Mouse (Mus musculus) intestine, postnatal 0 days (tissue): ENCODE data around the gene Alyref. TPM values are rescaled to one million over a fixed set of nuclear protein-coding genes. Genes with fewer than 3 reads are reported as not detected.
"Not testable (repeated sequence)": the region's sequence is repeated elsewhere in the genome, so short reads cannot be mapped to it uniquely, and the experiment has no call there.

Experiments
- ATAC-seq: fragments of 200-750 bp; cut with Nextera tagmentation; 2 replicates; pipeline ENCODE4 v1.8.0; 2017; ENCODE audit warnings: mild to moderate bottlenecking, moderate TSS enrichment, moderate library complexity
- H3K27ac ChIP-seq: fragments of 300-500 bp; sonication (generic); 2 replicates; pipeline ENCODE4 v1.5.1; 2014; ENCODE audit warnings: mild to moderate bottlenecking, low read depth, low read length, moderate library complexity
- H3K27me3 ChIP-seq: fragments of 300-500 bp; sonication (generic); replicated peaks from 2 replicates; pipeline ENCODE4 v1.6.1; 2014; ENCODE audit warnings: low read length, mixed read lengths; ENCODE audit not compliant: control insufficient read depth, insufficient read depth
- H3K36me3 ChIP-seq: fragments of 300-500 bp; sonication (generic); 2 replicates; pipeline ENCODE4 v1.6.1; 2014; ENCODE audit warnings: mild to moderate bottlenecking, moderate library complexity; ENCODE audit not compliant: control insufficient read depth, insufficient read depth
- H3K4me1 ChIP-seq: fragments of 300-500 bp; sonication (generic); replicated peaks from 2 replicates; pipeline ENCODE4 v1.6.1; 2014; ENCODE audit warnings: antibody characterized with exemption, low read length, mixed read lengths; ENCODE audit not compliant: control insufficient read depth, insufficient read depth
- H3K4me2 ChIP-seq: fragments of 300-500 bp; sonication (generic); replicated peaks from 2 replicates; pipeline ENCODE4 v1.6.1; 2014; ENCODE audit warnings: low read depth, mild to moderate bottlenecking, moderate library complexity
- H3K4me3 ChIP-seq: fragments of 300-500 bp; sonication (generic); 2 replicates; pipeline ENCODE4 v1.5.1; 2014; ENCODE audit warnings: low read depth, low read length
- H3K9ac ChIP-seq: fragments of 300-500 bp; sonication (generic); 2 replicates; pipeline ENCODE4 v1.6.1; 2014; ENCODE audit warnings: mild to moderate bottlenecking, low read depth, low read length
- H3K9me3 ChIP-seq: fragments of 300-500 bp; sonication (generic); 2 replicates; pipeline ENCODE4 v1.6.1; 2016; ENCODE audit warnings: mixed run types; ENCODE audit not compliant: control insufficient read depth
- CTCF ChIP-seq: sonication (generic); IDR thresholded peaks from 2 replicates; pipeline ENCODE4 v1.5.1; 2016; ENCODE audit warnings: low read depth, mild to moderate bottlenecking, control low read depth, antibody characterized with exemption, moderate library complexity
- WGBS: fragments of 180-500 bp; shearing (Covaris S2); extraction: QIAGEN DNeasy Blood & Tissue Kit; methylation state at CpG from one replicate; pipeline ENCODE4 v1.1.7; 2014; 5-methylcytosine and 5-hydroxymethylcytosine counted together
- polyA plus RNA-seq: library from polyadenylated mRNA; unstranded; fragments of >200 nt; fragmentation: Nextera tagmentation; extraction: Ambion mirVana; gene quantifications from 2 replicates; pipeline ENCODE4 v1.2.1, GENCODE M21; 2015

Alyref gene
- polyA plus RNA-seq, 1 experiment from 2014 or later: 226 TPM

DNA sequence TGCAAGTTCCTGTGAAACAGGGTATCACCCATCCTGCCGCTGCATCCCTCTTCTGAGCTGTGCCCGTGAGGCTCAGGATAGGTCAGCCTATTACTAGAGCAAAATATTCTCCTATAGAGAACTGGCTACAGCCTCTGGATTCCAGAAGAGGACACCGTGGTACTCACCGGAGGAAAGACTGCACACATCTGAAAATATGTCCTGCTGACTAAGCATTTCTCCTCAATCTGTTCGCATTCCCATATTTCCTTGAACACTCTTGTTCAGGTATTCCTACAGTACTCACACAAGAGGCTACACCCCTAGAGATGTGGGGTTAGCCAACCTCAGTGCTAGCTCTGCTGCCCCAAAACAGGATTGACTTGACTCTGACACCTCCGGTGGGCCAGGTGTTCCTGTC is 29.8 kb downstream of the Alyref start:
- Histone ChIP-seq H3K4me2 (peak overlapping the region; percentile 38; the same call in 1 of the 2 replicates), H3K27me3 (no peaks in the 10 kb centered on the region), H3K36me3 (peaks cover 77% of the 10 kb centered on the region), H3K9ac (0 out of 2 replicates have a peak overlapping the region, but pooled peaks have one; percentile 11), H3K4me3 (no peak overlapping the region), H3K4me1 (0 out of 2 replicates have a peak, but pooled peaks cover 7% of the 10 kb centered on the region), H3K9me3 (no peaks in the 10 kb centered on the region), H3K27ac (peak overlapping the region; percentile 54)
- ATAC-seq: no peak
- 83% methylated on average over 6 of the region's 6 CpGs for WGBS
- TF ChIP-seq CTCF: no peak

- Histone ChIP-seq H3K27ac (0 out of 2 replicates have a peak overlapping the region, but pooled peaks have one; percentile 21), H3K9ac (no peak overlapping the region), H3K4me2 (no peak overlapping the region), H3K4me1 (0 out of 2 replicates have a peak, but pooled peaks cover 4% of the 10 kb centered on the region), H3K27me3 (no peaks in the 10 kb centered on the region), H3K9me3 (no peaks in the 10 kb centered on the region), H3K36me3 (peaks cover 95% of the 10 kb centered on the region), H3K4me3 (no peak overlapping the region)
- ATAC-seq: no peak
- no peak for TF ChIP-seq CTCF
- WGBS: 67% methylated on average over 9 of the region's 9 CpGs
These were observed 33.1 kb downstream of the Alyref start for GRCm38 (mm10) chr11:120565114-120565513.

- peaks cover 90% of the 10 kb centered on the region for H3K36me3 ChIP-seq
- H3K9me3 ChIP-seq: no peaks in the 10 kb centered on the region
These were observed 35.2 kb downstream of the Alyref start for GRCm38 (mm10) chr11:120562949-120563348.

GRCm38 (mm10) chr11:120560952-120561728 is 37.0 kb downstream of the Alyref start:
- H3K9me3 ChIP-seq: no peaks in the 10 kb centered on the region
- H3K27me3 ChIP-seq: no peaks in the 10 kb centered on the region
- H3K4me3 ChIP-seq: no peak overlapping the region
- no peak for ATAC-seq
- H3K4me1 ChIP-seq: no peaks in the 10 kb centered on the region
- no peak overlapping the region for H3K9ac ChIP-seq
- peaks cover 72% of the 10 kb centered on the region for H3K36me3 ChIP-seq
- no peak for TF ChIP-seq CTCF
- no peak overlapping the region for H3K4me2 ChIP-seq
- 90% methylated on average over 13 of the region's 13 CpGs for WGBS
- peak overlapping the region; percentile 50 for H3K27ac ChIP-seq

More at GRCm38 (mm10) chr11:120562949-120563348, 35.2 kb downstream of the Alyref start:
- 0 out of 2 replicates have a peak, but pooled peaks cover under 1% of the 10 kb centered on the region for H3K4me1 ChIP-seq
- H3K4me3 ChIP-seq: no peak overlapping the region
- no peak for TF ChIP-seq CTCF
- no peak overlapping the region for H3K4me2 ChIP-seq
- ATAC-seq: no peak
- no peaks in the 10 kb centered on the region for H3K27me3 ChIP-seq
- 91% methylated on average over 13 of the region's 13 CpGs for WGBS
- no peak overlapping the region for H3K9ac ChIP-seq
- no peak overlapping the region for H3K27ac ChIP-seq

DNA sequence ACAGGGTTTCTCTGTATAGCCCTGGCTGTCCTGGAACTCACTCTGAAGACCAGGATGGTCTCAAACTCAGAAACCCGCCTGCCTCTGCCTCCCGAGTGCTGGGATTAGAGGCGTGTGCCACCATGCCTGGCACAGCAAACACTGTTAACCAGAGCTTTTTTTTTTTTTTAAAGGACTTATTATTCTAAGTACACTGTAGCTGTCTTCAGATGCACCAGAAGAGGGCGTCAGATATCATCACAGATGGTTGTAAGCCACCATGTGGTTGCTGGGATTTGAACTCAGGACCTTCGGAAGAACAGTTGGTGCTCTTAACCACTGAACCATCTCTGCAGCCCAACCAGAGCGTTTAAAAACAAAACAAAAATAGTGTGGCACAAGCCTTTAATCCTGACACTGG is 39.3 kb downstream of the Alyref start:
- H3K9ac ChIP-seq, H3K27ac ChIP-seq, H3K9me3 ChIP-seq, H3K4me2 ChIP-seq, ATAC-seq, H3K4me3 ChIP-seq, H3K27me3 ChIP-seq, H3K4me1 ChIP-seq: not testable (repeated sequence)
- H3K36me3 ChIP-seq: peaks cover 50% of the 10 kb centered on the region
- peak; percentile 26 for TF ChIP-seq CTCF
- 90% methylated on average over 6 of the region's 6 CpGs for WGBS

- 0 out of 2 replicates have a peak, but pooled peaks cover under 1% of the 10 kb centered on the region for H3K4me1 ChIP-seq
- H3K4me3 ChIP-seq: no peak overlapping the region
- TF ChIP-seq CTCF: no peak
- no peaks in the 10 kb centered on the region for H3K9me3 ChIP-seq
- 0 out of 2 replicates have a peak overlapping the region, but pooled peaks have one; percentile 3 for H3K4me2 ChIP-seq
- H3K27ac ChIP-seq: peak overlapping the region; percentile 84
- peaks cover 14% of the 10 kb centered on the region for H3K36me3 ChIP-seq
- peak; percentile 76 for ATAC-seq
- H3K27me3 ChIP-seq: no peaks in the 10 kb centered on the region
- 59% methylated on average over 2 of the region's 2 CpGs for WGBS
- H3K9ac ChIP-seq: no peak overlapping the region
These were observed 42.9 kb downstream of the Alyref start for GRCm38 (mm10) chr11:120555260-120555659.
